Mouse (Mus musculus) layer of hippocampus, adult 8-10 months (tissue): ENCODE measurements around the gene Tmed6. TPM values are rescaled to one million over a fixed set of nuclear protein-coding genes. Genes with fewer than 3 reads are reported as not detected.
"Not testable (repeated sequence)": the region's sequence is repeated elsewhere in the genome, so short reads cannot be mapped to it uniquely, and the experiment has no call there.

ENCODE experiments used
- DNase-seq, 2 experiments: peaks; one replicate each; pipeline ENCODE4 v3.0.0; 2022; ENCODE audit warnings: low spot score in 2 of 2
- total RNA-seq, 4 experiments: library from RNA; stranded (reverse); gene quantifications; 2 replicates each; pipeline ENCODE4 v1.2.4; 2022

Tmed6 gene
- total RNA-seq, 4 experiments from 2014 or later = not detected

GRCm38 (mm10) chr8:107074128-107074527 lies 8.7 kb upstream of the Tmed6 start:
- no peak for DNase-seq

- DNase-seq = no peak
Measured at GRCm38 (mm10) chr8:107073706-107074105, 8.3 kb upstream of the Tmed6 start.

GRCm38 (mm10) chr8:107062613-107063012 lies 2.8 kb downstream of the Tmed6 start:
- no peak for DNase-seq

DNA sequence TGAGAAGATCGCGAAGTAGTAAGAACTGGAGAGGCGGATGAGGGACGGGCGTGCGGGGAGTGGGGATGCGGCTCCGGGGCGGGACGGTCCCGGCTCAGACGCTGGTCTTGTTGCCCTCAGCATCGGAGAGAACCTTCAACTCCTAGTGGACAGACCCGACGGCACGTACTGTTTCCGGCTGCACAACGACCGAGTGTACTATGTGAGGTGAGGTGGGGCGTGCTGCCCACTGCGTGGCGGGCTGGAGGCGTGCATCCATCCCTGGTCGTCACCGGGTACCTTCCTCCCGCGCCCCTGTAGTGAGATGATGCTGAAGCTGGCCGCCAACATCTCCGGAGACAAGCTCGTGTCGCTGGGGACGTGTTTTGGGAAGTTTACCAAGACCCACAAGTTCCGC lies 8.5 kb downstream of the Tmed6 start:
- peak in 1 of 2 experiments; percentile 45 for DNase-seq

- peak; percentile 97 for DNase-seq
Measured at GRCm38 (mm10) chr8:107056076-107056972, 9.1 kb downstream of the Tmed6 start, which contains the start of the genes Cog8 and Nip7. TSS of gene Cog8 (minus strand) at chr8:107056689. TSS of gene Nip7 (plus strand) at chr8:107056877.

GRCm38 (mm10) chr8:107052046-107052445 lies 13.4 kb downstream of the Tmed6 start:
- DNase-seq = no peak

DNA sequence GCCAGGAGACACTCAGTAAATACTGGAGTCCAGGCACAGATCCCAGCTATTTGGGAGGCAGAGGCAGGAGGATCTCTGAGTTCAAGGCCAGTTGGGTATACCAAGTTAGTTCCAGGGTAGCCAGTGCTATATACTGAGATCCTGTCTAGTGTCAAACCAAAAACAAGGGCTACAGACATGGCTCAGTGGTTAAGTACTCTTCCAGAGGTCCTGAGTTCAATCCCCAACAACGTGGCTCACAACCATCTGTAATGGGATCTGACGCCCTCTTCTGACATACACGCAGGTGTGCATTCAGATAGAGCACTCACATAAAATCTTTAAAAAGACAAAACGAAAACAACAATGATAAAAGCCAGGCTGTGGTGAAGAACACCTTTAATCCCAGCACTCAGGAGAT lies 16.0 kb downstream of the Tmed6 start:
- no peak for DNase-seq

GRCm38 (mm10) chr8:107048061-107048941 lies 17.1 kb downstream of the Tmed6 start, which contains the start of gene Pdf:
TSS of gene Pdf (minus strand) at chr8:107048614.
- DNase-seq = peak; percentile 79 to 84

GRCm38 (mm10) chr8:107046976-107047375 lies 18.5 kb downstream of the Tmed6 start:
- no peak for DNase-seq

GRCm38 (mm10) chr8:107045478-107045877 lies 20.0 kb downstream of the Tmed6 start:
- DNase-seq = no peak

GRCm38 (mm10) chr8:107040632-107041031 lies 24.8 kb downstream of the Tmed6 start:
- no peak for DNase-seq

- DNase-seq = no peak
Measured at GRCm38 (mm10) chr8:107036626-107037025, 28.8 kb downstream of the Tmed6 start.

- DNase-seq = no peak
Measured at GRCm38 (mm10) chr8:107035641-107036040, 29.8 kb downstream of the Tmed6 start.

- DNase-seq = not testable (repeated sequence)
Measured at GRCm38 (mm10) chr8:107033609-107034008, 31.8 kb downstream of the Tmed6 start.

DNA sequence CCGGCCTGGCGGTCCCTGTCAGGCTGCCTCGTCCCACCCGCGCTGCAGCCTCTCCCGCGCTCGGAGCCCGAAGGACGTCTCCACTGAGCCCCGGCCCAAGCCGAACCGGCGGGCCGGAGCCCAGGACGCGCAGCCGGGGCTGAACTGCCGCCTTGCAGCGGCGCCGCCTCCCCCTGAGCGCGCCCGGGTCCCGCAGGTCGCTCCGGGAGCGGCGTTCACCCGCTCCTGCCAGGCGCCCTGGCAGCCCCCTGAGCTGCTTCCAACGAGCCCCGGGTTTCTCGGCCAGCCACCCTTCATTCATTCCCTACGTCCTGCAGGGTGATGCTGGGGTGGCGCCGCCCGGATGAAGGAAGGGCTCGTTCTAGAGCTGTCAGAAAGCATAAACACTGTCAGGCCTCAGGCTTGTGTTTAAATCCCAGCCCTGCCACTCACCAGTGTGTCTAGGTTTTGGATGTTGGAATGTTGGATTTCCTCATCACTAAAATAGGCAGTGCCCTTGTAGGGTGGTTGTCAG lies 33.8 kb downstream of the Tmed6 start:
- DNase-seq = peak in 1 of 2 experiments; percentile 31

DNA sequence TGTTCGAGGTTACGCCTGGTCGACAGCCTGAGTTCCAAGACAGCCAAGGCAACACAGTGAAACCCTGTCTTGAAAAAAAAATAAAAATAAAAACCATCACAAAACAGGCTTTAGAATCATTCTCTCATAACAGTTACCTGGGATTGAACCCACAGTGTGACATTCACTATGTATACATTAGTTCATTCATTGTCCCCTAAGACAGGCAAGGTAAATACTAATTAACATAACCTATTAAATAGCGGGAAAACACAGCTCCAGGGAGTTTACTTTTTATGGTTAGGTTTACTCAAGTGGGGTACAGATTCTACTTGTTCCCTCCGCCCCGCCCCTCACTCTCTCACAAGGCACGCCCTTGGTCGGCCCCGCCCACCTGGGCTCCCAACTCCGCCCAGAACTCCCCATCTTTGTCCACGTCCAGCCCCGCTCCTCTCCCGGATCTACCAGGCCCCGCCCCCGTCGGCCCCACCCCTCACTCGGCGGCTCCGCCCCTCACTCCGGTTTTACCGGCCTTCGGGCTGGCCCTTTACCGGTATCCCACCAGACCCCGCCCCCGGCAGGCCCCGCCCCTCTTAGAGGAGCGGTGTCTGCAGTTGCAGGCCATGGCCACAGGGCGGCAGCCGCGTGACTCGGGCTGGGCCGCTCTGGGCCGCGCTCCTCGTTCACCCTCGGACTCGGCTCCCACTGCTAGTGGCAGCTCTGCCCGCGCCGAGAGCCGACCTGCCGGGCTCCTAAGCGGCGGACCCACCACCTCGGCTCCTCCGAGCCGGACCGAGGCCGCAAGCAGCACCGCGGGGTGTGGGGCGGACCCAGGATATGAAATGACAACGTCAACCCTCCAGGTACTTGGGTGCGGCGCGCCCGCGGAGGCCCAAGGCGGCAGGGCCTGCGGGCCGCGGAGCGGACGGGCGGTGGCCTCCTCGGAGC lies 34.5 kb downstream of the Tmed6 start, which contains the start of gene Vps4a:
Gene Vps4a (plus strand): TSS at position 573 of the 927 bp plus-strand sequence.
- DNase-seq = peak; percentile 91 to 94

DNA sequence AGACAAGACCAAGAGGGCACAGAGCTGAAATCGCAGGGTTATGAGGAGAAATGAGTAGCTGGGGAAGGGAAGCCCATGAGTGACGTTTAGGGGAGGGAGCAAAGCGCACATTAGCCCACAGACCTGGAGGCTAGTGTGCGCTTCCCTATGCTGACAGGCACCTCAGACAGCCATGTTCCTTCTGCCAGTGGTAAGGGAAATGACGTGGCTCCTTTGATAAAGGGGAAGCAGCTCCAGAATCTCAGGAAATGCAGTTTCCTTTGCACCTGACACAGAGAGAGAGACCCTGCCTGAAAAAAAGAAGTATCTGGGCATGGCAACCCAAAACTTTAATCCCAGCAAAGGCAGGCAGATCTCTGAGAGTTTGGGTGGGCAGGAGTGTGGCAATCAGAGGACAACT lies 35.4 kb downstream of the Tmed6 start:
- DNase-seq = no peak

DNA sequence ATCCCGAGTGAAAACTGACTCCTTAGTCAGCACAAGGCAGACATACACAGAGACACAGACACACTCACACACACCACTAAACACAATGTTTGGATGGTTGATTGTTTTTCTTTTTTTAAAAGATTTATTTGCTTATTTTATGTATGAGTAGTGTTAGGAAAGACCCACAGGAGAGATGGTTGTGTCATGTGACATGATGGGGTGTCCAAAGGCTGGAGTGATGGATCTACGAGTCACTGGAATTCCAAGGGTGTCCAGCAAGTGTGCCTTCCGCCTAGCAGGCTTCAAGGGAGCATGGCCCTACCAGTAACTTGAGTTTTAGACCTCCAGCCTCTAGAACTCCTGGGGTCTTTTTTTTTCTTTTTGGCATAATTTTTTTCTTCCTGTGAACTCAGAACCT lies 36.1 kb downstream of the Tmed6 start:
- DNase-seq = no peak

DNA sequence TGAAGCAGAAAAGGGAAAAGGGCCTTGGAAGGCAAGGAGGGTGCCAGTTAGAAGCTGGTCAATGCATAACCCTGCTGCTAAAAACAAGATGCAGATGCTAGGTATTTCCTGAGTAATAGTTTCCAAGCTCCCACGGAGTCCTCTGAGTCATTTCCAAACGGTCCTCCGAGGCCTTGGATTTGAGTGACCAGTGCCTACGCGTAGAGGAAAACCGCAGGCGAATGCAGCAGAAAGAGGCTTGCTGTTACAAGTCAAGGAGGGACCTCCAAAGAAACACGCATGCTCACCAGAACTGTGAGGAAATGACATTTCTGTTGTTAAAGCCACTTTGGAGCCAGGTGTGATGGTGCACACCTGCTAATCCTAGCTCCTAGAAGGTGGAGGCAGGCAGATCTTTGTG lies 42.0 kb downstream of the Tmed6 start:
- no peak for DNase-seq

GRCm38 (mm10) chr8:107014915-107015314 lies 50.5 kb downstream of the Tmed6 start:
- DNase-seq = no peak
